Mouse (Mus musculus) heart, postnatal 0 days (tissue): Measurements from ENCODE around the gene E130311K13Rik.

Experiments used
- CTCF ChIP-seq: IDR thresholded peaks from 2 replicates; pipeline ENCODE4 v1.5.1; 2016; ENCODE audit warnings: antibody characterized with exemption, control low read depth, low read depth
- EP300 ChIP-seq: IDR thresholded peaks from 2 replicates; pipeline ENCODE4 v1.6.1; 2016; ENCODE audit warnings: antibody characterized with exemption, low read depth

DNA sequence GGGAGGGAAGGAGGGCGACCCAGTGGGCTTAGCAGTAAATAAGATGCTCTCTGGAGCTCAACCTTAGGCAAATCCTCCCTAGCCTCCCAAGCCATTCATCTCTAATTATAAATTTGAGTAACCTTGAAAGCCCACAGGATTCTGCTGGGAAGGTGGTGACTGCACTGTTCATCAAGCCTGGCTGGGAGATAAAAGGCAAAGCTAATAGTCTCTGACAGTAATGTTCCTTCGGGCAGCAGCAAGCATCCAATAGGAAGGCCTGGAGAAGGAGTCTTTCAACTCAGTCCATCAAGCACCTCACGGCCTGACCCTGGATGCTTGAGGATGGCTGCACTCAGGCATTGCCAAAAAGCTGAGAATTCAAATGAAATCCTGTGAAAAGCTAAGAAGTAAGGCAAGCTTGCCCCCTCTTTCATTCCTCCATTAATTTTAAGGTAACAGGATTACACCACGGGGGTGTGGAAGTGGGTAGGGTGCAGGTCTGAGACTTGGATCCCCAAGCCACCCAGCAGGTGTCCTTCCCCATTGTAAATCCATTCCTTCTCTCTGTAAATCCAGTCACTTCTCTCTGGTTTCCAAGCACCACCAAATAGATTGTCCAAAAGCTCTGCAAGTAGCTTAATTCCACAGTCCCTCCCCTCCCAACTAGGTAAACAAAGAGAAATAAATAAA is 50.1 kb downstream of the E130311K13Rik start:
- TF ChIP-seq CTCF, result no peak
- TF ChIP-seq EP300, result no peak
